ENCODE assay signal across 8 mouse cellular contexts in genomic region chr7:110221051-110221585, GRCm38 (mm10). TPM values are rescaled to one million over a fixed set of nuclear protein-coding genes. Genes with fewer than 3 reads are reported as not detected.
A peak's percentile ranks its signal among the peaks of the same experiment; 100 is the strongest.
DNase-seq lines count a peak whose midpoint lies in the region.

No protein-coding gene starts in this region.

- peak; percentile 76 for DNase-seq in ovary, postnatal 10 days (ENCODE audit: low spot score)
- no peak for DNase-seq in ovary, adult 18-20 months (ENCODE audit: low spot score)
- peak; percentile 65 for DNase-seq in embryo, embryonic 10.5 days (ENCODE audit: low spot score)
- peak; percentile 30 for DNase-seq in hindlimb bud, embryonic 11.5 days (ENCODE audit: extremely low spot score, low read depth, low spot score)
- DNase-seq in frontal cortex, adult 2 months (ENCODE audit: extremely low spot score in 1 of 2, low spot score in 1 of 2): no peak
- no peak for DNase-seq in adrenal gland, postnatal 4 days (ENCODE audit: low spot score in 2 of 2)
- no peak for DNase-seq in gastrocnemius, postnatal 14 days

- peaks cover 5% of the 10 kb centered on the region for H3K36me3 ChIP-seq in megakaryocyte, embryonic 14.5 days (replicated peaks; ENCODE audit: low read length)

- no peaks in the 10 kb centered on the region for H3K27me3 ChIP-seq in megakaryocyte, embryonic 14.5 days (replicated peaks)

- intact Hi-C loops in gastrocnemius, postnatal 14 days (cut with DNase I; ENCODE audit: low total_unique reads): no loop called here

- H3K9me3 ChIP-seq in megakaryocyte, embryonic 14.5 days: no peaks in the 10 kb centered on the region

- peaks cover 25% of the 10 kb centered on the region; the same call in 1 of the 2 replicates for H3K4me1 ChIP-seq in megakaryocyte, embryonic 14.5 days

- H3K4me3 ChIP-seq in megakaryocyte, embryonic 14.5 days (replicated peaks): peak overlapping the region; percentile 96

RNA-seq across cellular contexts. Expression of gene Swap70, which starts 0.4 kb away (rescaled TPM):
- 4.5 and 8.4 TPM in 2 replicates for polyA plus RNA-seq in megakaryocyte, embryonic 14.5 days (2012; ENCODE audit: insufficient read depth, low replicate concordance)
- polyA plus RNA-seq in frontal cortex, adult 2 months (2012; rRNA removed): 11.8 and 12.0 TPM in 2 replicates
- 10 to 100 TPM; 30.2 to 31.2 TPM for total RNA-seq in adrenal gland, postnatal 4 days (2021)
- 1 to 10 TPM; 8.3 to 9.0 TPM for total RNA-seq in gastrocnemius, postnatal 14 days (2021)

Comparison
In these comparisons a context has a peak if more than half of its experiments do, and no peak if none do; other contexts are left out.
1. DNase-seq: peak in ovary, postnatal 10 days (single experiment), embryo, embryonic 10.5 days (single experiment) and hindlimb bud, embryonic 11.5 days (single experiment); none in ovary, adult 18-20 months (single experiment), frontal cortex, adult 2 months (0 of 2), adrenal gland, postnatal 4 days (0 of 2) and gastrocnemius, postnatal 14 days (single experiment).